Mouse (Mus musculus) right cerebral cortex, postnatal 10 days (tissue): Measurements from ENCODE around the gene Ndst2.
"Not testable (repeated sequence)": the region's sequence is repeated elsewhere in the genome, so short reads cannot be mapped to it uniquely, and the experiment has no call there.

Experiments
- DNase-seq, 2 experiments: peaks; one replicate each; pipeline ENCODE4 v3.0.0; 2021; ENCODE audit warnings: low spot score in 2 of 2

Gene Ndst2

DNA sequence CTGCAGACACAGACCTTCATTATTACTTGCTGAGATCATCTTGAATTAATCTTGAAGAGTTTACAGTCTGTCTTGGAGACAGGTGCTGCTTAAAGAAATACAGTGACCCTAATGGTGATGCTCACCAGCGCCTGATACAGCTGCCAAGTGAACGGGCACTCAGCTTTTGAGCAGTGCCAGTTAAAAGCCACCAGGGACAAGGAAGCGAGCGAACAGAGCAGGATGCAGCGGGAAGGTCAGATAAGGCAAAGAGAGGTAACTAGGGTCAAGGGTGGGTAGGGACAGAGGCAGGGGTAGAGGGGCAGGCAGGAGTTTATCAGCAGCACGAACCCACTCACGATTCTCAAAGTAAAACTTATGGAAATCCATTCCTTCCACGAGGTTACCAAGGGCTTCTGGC lies 4.1 kb upstream of the Ndst2 start:
- no peak for DNase-seq

DNA sequence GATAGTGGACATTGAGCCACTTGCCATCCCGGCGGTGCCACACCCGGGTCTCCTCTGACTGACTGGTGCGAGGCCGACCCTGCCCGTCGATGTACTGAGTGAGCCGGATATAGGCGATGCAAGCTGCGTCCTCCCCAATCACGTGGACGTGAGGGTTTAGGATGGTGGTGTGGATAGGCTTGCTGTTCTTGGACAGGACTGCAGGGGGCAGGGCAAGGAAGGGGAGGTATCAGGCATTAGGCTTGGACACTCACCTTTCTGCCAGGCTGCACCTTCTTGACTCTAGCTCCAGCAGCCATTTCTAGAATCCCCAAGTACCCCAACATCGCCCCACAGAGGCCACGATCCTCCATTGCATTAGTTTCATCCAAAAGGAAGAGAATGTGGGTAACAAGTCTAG lies 2.9 kb upstream of the Ndst2 start:
- DNase-seq = peak in 1 of 2 experiments; percentile 49

DNA sequence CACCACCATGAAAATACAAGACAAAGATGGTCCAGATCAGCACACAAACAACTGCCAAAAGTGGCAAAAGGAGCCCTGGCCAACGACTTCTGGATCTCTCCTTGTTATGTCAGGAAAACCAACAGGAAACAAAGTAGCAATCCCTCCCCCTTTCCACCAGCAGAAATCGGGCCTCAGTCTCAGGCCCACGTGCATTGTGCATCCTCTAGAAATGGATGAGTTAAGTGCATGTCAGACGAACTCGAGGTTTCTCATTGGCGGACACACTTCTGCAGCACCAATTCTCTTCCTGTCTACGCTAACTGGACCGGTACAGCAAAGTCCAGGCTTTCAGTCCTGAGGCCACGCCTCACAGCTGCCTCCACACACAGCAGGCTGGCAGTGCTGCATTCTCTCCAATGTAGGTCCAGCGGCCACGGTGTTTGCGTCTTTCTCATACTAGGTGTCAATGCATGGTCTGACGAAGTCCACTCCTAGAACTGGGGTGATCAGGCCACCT lies 1.6 kb upstream of the Ndst2 start:
- peak in 1 of 2 experiments; percentile 37 for DNase-seq

DNA sequence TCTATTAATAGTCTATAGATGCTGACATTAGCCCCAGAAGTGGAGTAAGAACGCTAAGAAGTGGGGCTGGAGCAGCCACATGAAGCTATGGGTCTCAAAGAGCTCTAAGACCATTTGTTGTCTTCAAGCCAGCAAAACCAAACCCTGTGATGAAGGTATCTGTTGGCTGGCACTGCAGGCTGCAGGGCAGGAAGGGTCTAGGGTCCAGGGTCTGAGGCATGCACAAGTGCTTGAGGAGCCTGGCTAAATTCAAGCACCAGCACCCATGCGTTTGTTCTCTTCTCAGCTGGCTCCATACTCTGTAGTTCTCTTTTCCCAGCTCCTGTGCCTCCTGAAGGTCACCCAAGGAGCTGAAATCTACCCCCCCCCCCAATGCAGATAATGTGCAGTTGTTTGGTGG lies 690 bp upstream of the Ndst2 start:
- peak in 1 of 2 experiments; percentile 33 for DNase-seq

DNA sequence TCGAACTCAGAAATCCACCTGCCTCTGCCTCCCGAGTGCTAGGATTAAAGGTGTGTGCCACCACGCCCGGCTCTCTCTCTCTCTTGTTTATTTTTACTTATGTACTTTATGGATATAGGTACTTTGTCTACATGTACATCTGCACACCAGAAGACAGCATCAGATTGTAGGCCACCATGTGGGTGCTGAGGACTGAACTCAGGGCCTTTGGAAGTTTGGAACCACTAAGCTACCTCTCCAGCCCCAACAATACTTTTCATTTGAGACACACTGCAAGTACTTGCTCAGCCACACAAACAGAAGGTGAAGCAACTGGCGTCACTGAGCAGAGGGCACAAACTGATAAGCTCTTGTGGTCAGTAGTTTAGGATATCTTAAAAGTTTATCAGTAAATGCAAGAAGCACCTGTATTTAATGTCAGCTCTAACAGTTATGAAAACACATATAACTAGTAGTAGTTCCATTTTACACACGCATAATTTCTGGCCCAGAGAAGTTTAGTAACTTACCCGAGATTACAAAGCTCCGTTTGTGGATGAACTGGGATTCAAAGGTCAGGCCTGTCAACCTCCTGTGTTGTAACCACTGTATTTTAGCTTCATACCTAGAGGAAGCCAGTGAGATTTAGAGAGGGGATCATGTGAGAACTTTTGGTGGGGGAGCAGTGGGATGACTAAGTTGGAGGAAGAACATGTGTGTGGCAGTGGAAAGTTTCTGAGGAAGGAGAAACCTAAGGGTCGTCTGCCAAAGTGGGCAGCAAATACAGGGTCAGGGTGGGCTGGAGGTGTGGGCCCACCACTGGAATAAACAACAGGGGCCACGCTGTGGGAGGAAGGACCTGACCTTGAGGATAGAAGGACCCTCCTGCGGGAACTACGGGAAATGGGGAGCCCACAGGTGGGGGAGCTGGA lies 1.1 kb downstream of the Ndst2 start:
- DNase-seq = peak in 1 of 2 experiments; percentile 20

DNA sequence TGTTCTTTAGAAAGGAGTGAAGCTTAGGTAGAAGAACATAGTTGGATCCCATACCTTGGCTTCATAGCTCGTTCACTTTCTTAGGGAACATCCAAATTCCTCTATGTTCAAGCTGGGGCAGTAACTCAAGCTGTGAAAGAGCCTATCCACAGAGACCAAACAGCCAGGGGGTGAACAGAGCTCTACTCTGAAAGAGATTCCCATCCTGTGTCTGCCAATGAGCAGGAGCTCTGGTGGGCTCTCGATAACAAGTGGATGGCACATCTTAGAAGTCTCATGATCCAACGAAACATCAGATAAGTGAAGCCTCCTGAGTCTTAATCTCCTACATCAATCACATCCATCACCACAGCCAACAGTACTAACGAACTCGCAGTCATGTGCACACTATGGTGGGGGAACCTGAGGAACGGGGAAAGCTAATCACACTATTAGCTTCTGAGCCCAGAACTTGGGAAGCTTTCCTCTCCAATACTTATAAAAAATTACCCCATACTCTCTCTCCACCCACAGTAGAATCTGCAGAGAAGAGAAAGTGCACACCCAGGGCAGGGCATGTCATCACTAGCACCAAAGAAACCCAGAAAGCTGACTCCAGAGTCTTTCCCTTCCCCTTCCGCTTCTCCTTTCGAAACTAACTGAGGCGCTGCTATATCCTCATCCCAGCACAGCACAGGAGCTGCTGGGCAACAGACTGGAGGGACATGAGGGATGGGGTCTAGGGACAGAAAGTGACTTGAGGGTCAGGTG lies 3.3 kb downstream of the Ndst2 start:
- DNase-seq = no peak

DNA sequence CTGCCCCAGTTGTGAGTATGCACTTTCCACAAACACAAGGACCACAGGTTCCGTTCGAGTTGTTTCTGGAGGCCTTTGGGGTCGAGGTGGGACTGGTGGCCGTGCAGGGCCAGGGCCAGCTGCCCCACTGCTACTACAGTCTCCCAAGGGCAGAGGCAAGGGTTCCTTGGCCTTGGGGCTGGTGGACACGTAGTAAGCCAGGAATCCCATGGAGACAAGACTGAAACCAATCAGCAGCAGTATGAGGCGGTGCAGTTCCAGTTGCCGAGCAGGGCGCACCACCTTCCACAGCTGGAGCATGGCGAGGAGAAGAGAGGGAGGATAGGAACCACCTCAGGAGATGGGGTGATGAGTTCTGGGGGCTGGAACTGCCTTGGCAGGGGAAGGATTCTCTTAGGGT lies 4.5 kb downstream of the Ndst2 start:
- no peak for DNase-seq

DNA sequence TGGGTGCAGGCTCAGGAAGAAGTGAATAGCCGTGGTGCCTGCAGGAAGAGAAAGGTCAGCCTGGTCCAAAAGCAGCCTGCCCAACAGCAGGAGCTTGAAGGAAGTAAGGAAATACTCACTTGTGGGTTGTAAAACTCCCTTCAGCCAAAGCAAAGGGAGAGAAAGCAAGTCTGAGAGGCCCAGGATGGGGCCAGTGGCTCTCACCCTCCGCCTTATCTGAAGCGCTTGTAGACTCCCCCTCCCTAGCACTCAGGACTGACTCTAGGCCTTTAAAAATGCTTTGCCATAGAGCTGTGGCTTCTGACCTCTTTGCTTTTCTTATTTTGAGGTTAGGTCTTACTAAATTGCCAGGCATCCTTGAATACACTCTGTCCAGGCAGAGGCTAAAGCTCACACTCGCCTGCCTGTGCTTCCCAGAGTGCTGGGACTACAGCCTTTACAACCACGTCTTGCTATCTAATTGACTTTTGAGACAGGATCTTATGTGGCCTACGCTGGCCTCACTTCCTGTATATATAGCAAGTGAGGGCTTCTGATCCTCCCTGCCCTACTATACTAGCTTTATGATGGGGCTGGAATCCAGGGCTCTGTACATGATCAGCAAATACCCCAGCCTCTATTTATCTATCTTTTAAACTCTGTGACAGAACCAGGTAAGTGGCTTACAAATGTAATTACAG lies 8.6 kb downstream of the Ndst2 start:
- DNase-seq = no peak

DNA sequence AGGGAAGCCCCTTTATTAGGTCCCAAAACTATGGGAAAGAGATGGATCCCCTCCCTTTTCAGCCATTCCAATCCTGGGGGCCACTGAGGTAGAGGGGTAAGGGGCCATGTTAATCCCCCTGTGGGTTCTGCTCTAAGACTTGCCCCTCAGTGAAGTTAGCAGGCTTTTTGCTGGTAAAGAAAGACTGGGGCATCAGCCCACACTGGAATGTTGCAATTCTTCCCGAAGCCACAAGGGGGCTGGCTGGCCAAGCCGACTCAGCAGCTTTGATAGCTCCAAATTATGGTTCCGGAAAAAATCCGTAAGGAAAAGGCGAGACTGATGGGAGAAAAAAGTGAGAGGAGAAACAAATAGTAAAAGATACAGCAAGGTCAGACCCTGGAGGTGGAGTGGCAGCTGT lies 10.3 kb downstream of the Ndst2 start:
- DNase-seq = peak; percentile 81 to 86

DNA sequence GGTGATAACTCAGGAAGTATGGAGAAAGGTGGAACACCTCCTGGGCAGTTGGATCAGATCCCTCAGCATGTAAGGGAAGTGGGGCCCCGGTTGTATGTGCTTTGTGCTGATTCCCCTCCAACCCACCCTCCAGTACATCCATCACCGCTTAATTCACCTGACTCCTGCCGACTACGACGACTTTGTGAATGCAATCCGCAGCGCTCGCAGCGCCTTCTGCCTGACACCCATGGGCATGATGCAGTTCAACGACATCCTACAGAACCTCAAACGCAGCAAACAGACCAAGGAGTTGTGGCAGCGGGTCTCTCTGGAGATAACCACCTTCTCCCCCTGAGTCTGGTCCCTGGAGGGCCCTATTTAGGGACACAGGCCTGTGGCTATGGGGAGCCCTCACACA lies 11.4 kb downstream of the Ndst2 start:
- peak in 1 of 2 experiments; percentile 27 for DNase-seq

DNA sequence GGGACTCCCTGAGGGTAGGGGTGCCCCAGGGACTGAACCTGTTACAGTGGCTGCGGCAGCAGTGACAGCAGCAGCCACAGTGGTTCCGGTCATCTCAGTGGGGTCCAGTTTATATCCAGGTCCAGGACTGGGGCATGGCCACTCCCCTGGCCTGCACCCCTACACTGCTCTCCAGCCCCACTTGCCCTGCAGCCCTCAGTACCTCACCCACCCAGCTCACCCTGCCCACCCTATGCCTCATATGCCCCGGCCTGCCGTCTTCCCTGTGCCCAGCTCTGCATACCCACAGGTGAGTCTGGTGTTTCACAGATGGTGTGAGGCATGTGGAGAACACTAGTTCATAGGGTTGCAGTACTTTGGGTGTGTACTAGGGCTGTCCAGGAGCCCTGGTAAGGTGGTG lies 13.0 kb downstream of the Ndst2 start:
- DNase-seq = peak in 1 of 2 experiments; percentile 22

DNA sequence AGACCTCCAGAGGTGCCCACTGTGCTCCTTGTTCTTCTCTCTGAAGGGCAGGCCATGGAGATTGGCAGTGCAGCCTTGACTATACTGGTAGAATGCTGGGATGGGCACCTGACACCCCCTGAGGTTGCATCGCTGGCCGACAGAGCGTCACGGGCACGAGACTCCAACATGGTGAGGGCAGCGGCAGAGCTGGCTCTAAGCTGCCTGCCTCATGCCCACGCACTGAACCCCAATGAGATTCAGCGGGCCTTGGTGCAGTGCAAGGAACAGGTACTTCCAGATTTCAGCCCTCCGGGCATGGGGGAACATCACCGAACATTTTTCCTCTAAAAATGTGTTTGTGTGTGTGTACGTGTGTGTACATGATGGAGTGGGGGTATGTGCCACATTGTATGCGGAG lies 14.6 kb downstream of the Ndst2 start:
- peak in 1 of 2 experiments; percentile 36 for DNase-seq

DNA sequence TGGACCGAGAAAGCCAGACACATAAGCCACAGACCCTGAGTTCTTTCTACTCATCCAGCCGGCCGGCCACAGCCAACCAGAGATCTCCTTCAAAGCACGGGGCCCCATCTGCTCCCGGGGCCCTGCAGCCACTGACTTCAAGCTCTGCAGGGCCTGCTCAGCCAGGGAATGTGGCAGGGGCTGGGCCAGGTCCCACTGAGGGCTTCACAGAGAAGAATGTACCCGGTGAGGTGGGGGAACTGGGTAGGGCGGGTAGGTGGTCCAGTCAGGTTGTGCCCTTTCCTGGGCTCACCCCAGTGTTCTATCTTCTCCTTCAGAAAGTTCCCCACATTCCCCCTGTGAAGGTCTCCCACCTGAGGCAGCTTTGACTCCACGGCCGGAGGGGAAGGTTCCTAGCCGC lies 15.9 kb downstream of the Ndst2 start:
- DNase-seq = no peak

DNA sequence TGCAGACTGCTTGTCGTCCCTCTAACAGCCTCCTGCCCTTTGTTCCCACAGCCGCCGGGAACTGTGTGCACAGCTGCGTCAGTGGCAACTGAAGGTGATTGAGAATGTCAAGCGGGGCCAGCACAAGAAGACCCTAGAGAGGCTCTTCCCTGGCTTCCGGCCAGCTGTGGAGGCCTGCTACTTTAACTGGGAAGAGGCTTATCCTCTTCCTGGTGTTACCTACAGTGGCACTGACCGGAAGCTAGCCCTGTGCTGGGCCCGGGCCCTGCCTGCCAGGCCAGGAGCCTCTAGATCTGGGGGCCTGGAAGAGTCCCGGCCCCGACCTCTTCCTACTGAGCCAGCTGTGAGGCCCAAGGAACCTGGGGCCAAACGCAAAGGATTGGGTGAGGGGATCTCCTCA lies 20.5 kb downstream of the Ndst2 start:
- DNase-seq = peak in 1 of 2 experiments; percentile 26

DNA sequence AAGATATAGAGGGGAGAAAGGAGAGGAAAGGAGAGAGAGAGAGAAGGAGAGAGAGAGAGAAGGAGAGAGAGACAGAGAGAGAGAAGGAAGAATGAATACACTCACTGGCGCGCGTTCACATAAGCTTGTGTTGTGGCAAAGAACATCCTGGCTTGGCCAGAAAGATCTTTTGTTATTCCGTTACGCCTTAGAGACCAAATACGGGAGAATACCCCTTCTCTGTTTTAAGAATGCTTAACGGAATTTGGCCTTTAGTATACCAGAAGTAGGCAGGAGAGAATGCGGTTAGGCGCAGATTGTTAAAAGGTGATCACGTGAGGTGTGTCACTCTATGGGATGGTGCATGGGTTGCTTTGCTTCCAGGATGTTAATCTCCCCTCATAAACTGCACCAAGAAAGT lies 26.1 kb downstream of the Ndst2 start:
- DNase-seq = no peak

DNA sequence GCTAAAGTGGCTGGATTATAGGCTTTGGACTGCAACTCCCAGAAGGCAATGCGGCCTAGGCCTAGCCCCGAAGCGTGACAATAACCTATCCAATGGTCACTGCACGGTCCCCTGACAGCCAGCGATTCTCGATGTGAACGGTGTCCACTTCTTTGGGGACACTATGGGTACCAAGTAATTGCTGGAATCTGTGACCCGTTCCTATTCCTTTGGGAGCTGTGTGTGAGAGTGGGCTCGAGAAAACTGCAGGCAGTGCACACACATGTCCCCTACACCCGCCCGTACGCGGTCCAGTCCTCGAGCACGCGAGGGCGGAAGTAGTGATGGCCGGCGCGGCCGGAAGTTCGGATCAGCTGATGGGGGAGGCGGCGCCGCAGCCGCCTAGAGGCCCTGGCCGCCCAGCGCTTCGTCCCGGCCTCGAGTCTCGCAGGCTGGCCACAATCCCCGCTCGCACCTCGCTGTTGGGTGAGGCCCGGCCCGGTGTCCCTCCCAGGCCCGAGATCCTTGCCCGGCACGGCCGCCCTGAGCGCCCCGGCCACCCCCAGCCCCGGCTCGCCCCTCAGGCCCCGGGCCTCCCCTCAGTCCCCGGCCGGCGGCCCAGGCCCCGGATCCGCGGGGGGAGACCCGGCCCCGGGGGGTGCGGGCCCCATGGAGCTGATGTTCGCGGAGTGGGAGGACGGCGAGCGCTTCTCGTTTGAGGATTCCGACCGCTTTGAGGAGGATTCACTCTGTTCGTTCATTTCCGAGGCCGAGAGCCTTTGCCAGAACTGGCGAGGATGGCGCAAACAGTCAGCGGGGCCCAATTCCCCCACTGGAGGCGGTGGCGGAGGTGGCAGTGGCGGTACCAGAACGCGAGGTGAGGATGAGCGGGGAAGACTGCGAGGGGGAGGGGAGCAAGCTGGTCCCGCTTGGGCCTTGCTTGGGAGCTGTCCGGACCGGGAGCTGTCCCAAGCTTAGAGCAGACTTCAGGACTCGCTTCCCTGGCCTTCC lies 26.9 kb downstream of the Ndst2 start, which contains the start of gene Zswim8:
Gene Zswim8 (plus strand): TSS at position 352 of the 990 bp plus-strand sequence.
- DNase-seq = peak; percentile 93 to 94

DNA sequence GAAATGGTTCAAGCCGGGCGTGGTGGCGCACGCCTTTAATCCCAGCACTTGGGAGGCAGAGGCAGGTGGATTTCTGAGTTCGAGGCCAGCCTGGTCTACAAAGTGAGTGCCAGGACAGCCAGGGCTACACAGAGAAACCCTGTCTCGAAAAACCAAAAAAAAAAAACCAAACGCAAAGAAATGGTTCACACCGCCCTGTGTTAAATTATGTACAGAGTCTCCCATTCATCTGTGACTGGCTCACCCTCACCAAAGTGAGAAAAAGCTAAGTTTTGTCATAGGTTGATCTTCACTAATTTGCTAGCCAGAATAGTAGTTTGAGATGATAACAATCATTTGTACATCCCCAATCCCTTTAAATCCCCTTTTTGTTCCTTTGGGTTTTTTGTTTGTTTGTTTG lies 30.9 kb downstream of the Ndst2 start:
- not testable (repeated sequence) for DNase-seq

DNA sequence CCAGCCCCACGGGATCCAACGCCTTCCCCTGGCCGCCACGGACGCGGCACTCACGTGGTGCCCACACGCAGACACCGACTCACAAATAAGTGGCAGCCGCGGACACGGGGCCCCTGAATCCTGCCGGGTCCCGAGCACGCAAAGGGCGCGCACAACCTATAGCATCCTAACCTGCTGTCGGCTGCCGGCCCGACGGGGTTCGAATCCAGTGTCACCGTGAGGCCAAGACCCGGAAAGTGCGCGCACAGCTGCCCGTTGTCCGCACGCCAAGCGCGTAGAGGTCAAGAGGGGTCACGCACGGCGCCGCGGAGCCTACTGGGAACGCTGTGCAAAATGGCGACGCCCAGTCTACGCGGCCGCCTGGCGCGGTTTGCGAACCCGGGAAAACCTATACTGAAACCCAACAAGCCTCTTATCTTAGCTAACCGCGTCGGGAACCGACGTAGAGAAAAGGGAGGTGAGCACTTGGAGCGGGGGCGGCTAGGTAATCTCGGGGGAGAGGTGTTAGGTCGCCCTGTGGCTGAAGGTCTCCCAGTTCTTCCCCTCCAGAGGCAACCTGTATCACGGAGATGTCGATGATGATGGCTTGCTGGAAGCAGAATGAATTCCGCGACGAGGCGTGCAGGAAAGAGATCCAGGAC lies 31.5 kb downstream of the Ndst2 start, which contains the start of gene Chchd1:
Gene Chchd1 (plus strand): TSS at position 266 of the 641 bp plus-strand sequence.
- peak; percentile 93 to 94 for DNase-seq

DNA sequence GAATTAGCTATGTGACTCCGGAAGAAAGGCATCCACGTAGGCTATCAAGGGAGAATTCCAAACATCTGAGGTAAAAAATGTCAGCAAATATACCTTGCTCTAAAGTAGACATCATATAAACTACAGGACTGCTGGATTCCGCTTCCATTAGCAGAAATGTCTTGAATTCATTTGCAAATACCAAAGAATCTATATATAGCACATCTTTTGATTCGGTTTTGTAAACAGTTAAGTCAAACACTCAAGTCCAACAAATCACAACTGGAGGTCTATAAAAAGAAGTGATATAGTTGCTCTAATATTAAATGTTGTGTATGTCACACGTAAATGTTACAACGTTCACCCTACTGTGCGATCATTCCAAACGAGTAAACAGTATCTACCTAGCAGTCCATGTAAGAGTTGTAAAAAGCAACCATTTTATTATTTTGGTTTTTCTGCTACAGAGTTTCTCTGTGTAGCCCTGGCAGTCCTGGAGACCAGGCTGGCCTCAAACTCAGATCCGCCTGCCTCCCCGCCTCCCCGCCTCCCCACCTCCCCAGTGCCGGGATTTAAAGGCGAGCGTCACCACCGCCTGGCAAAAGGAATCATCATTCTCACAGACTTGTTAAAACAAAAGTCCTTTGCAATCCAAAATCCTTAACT lies 32.1 kb downstream of the Ndst2 start:
- DNase-seq = no peak

DNA sequence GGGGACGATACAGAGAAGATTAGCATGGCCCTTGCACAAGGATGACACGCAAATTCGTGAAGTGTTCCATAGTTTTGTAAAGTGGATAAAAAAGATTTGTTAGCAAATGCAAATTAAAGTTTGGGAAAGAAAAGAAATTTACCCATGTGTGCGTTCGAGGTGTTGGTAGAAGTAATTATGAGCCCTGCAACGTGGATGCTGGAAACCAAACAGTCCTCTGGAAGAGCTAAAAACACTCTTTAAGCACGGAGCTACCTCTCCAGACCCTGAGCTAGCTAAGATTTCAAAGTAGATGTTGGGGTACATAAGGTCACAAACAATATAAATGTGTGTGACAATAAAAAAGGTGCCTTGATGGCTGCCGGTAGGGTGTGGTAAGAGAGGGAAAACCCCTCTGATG lies 32.8 kb downstream of the Ndst2 start:
- no peak for DNase-seq
